Mouse (Mus musculus) lung, postnatal 36 days (tissue): ENCODE data around the gene Gm21987.

ENCODE experiments used
- DNase-seq: peaks from one replicate; pipeline ENCODE4 v3.0.0; 2022; ENCODE audit warnings: mixed read lengths

The Gm21987 gene

GRCm38 (mm10) chr16:38399076-38399475 lies 52.2 kb downstream of the Gm21987 start:
- peak; percentile 16 for DNase-seq

- peak; percentile 73 for DNase-seq
Measured at GRCm38 (mm10) chr16:38399531-38400231, 52.8 kb downstream of the Gm21987 start.

- no peak for DNase-seq
Measured at GRCm38 (mm10) chr16:38400311-38400960, 53.6 kb downstream of the Gm21987 start.

GRCm38 (mm10) chr16:38401468-38401867 lies 54.6 kb downstream of the Gm21987 start:
- no peak for DNase-seq

GRCm38 (mm10) chr16:38403639-38404038 lies 56.8 kb downstream of the Gm21987 start:
- peak; percentile 19 for DNase-seq

- no peak for DNase-seq
Measured at GRCm38 (mm10) chr16:38406293-38406692, 59.5 kb downstream of the Gm21987 start.

GRCm38 (mm10) chr16:38406708-38407107 lies 59.9 kb downstream of the Gm21987 start:
- DNase-seq = no peak

GRCm38 (mm10) chr16:38407584-38407983 lies 60.7 kb downstream of the Gm21987 start:
- DNase-seq = no peak

GRCm38 (mm10) chr16:38408416-38408815 lies 61.6 kb downstream of the Gm21987 start:
- DNase-seq = no peak
